In genomic region chr1:72815184-72815583, GRCm38 (mm10) we compare ENCODE assay signal across 15 mouse cellular contexts. TPM values are rescaled to one million over a fixed set of nuclear protein-coding genes. Genes with fewer than 3 reads are reported as not detected.
DNase-seq lines count a peak whose midpoint lies in the region; ATAC-seq lines count a peak whose summit lies in the region.
"Had no signal": no experiment of that assay in that cellular context is flagged by ENCODE, and none has a peak within 500 bp of the region (broad histone marks: within the 10 kb centered on the region; RNA-seq: fewer than 3 reads in every experiment).

No protein-coding gene starts in this region.

- H3K27ac ChIP-seq in forebrain, embryonic 13.5 days, result 0 out of 2 replicates have a peak overlapping the region, but pooled peaks have one; percentile 7
- H3K27ac ChIP-seq in forebrain, embryonic 16.5 days (ENCODE audit: low read length), result no peak overlapping the region
- H3K27ac ChIP-seq in neural tube, embryonic 14.5 days (ENCODE audit: low read depth, low read length), result no peak overlapping the region
- no peak overlapping the region for H3K27ac ChIP-seq in stomach, embryonic 16.5 days (ENCODE audit: low read length)
- H3K27ac ChIP-seq: gastrocnemius, adult 2 months; liver, embryonic 12.5 days had no signal

- H3K9ac ChIP-seq in forebrain, embryonic 13.5 days, result no peak overlapping the region
- H3K9ac ChIP-seq in forebrain, embryonic 16.5 days (replicated peaks; ENCODE audit: low read depth, low read length), result no peak overlapping the region
- H3K9ac ChIP-seq in neural tube, embryonic 14.5 days (replicated peaks; ENCODE audit: low read depth, low read length), result no peak overlapping the region
- H3K9ac ChIP-seq in stomach, embryonic 16.5 days (ENCODE audit: low read length), result no peak overlapping the region
- H3K9ac ChIP-seq: liver, embryonic 12.5 days had no signal

- H3K36me3 ChIP-seq in forebrain, embryonic 13.5 days (ENCODE audit: poor library complexity, severe bottlenecking), result no peaks in the 10 kb centered on the region
- H3K36me3 ChIP-seq in forebrain, embryonic 16.5 days (ENCODE audit: control insufficient read depth, insufficient read depth), result no peaks in the 10 kb centered on the region
- no peaks in the 10 kb centered on the region for H3K36me3 ChIP-seq in neural tube, embryonic 14.5 days (ENCODE audit: control insufficient read depth, insufficient read depth, low read length)
- H3K36me3 ChIP-seq in stomach, embryonic 16.5 days (ENCODE audit: control insufficient read depth, insufficient read depth, low read length), result no peaks in the 10 kb centered on the region
- H3K36me3 ChIP-seq: liver, embryonic 12.5 days had no signal

- peaks cover 25% of the 10 kb centered on the region for H3K4me1 ChIP-seq in forebrain, embryonic 13.5 days
- peaks cover 7% of the 10 kb centered on the region for H3K4me1 ChIP-seq in forebrain, embryonic 16.5 days (replicated peaks; ENCODE audit: control insufficient read depth, insufficient read depth, low read length)
- 0 out of 2 replicates have a peak, but pooled peaks cover 2% of the 10 kb centered on the region for H3K4me1 ChIP-seq in neural tube, embryonic 14.5 days (ENCODE audit: control insufficient read depth, insufficient read depth, low read length)
- peaks cover 10% of the 10 kb centered on the region for H3K4me1 ChIP-seq in stomach, embryonic 16.5 days (ENCODE audit: control insufficient read depth, insufficient read depth, low read length)
- H3K4me1 ChIP-seq: liver, embryonic 12.5 days had no signal

- peak; percentile 12 for DNase-seq in kidney, postnatal 10 days
- no peak for DNase-seq in kidney, adult 9 months
- DNase-seq in neural tube, embryonic 10.5 days (ENCODE audit: extremely low spot score, low spot score), result no peak
- no peak for DNase-seq in gastrocnemius, postnatal 10 days
- DNase-seq: adrenal gland, adult 2 months; B cell, adult 2 months; cerebellum, adult 2 months; gastrocnemius, adult 2 months; heart, postnatal 10 days had no signal

- H3K9me3 ChIP-seq in forebrain, embryonic 13.5 days (replicated peaks), result peaks cover 5% of the 10 kb centered on the region; the same call in 1 of the 2 replicates
- peaks cover 4% of the 10 kb centered on the region; the same call in 1 of the 2 replicates for H3K9me3 ChIP-seq in forebrain, embryonic 16.5 days (ENCODE audit: control insufficient read depth, low read length)
- no peaks in the 10 kb centered on the region for H3K9me3 ChIP-seq in neural tube, embryonic 14.5 days (ENCODE audit: control insufficient read depth, low read length)
- peaks cover 5% of the 10 kb centered on the region; the same call in 1 of the 2 replicates for H3K9me3 ChIP-seq in stomach, embryonic 16.5 days (replicated peaks; ENCODE audit: control insufficient read depth, low read length)
- H3K9me3 ChIP-seq: liver, embryonic 12.5 days had no signal

- peak; percentile 16; the same call in 1 of the 2 replicates for ATAC-seq in forebrain, embryonic 13.5 days
- no peak for ATAC-seq in forebrain, embryonic 16.5 days
- 0 out of 2 replicates have a peak, but pooled peaks have one; percentile 16 for ATAC-seq in neural tube, embryonic 14.5 days (ENCODE audit: low read depth)
- peak; percentile 21; the same call in 1 of the 2 replicates for ATAC-seq in stomach, embryonic 16.5 days (ENCODE audit: insufficient read depth, low FRiP score)
- ATAC-seq: liver, embryonic 12.5 days had no signal

- H3K4me3 ChIP-seq in forebrain, embryonic 13.5 days, result no peak overlapping the region
- no peak overlapping the region for H3K4me3 ChIP-seq in forebrain, embryonic 16.5 days (replicated peaks; ENCODE audit: low read length)
- no peak overlapping the region for H3K4me3 ChIP-seq in neural tube, embryonic 14.5 days (ENCODE audit: low read depth, low read length)
- no peak overlapping the region for H3K4me3 ChIP-seq in stomach, embryonic 16.5 days (replicated peaks; ENCODE audit: low read length)
- H3K4me3 ChIP-seq: gastrocnemius, adult 2 months; liver, embryonic 12.5 days had no signal

- H3K4me2 ChIP-seq in forebrain, embryonic 13.5 days, result no peak overlapping the region
- H3K4me2 ChIP-seq in forebrain, embryonic 16.5 days (ENCODE audit: low read length), result no peak overlapping the region
- no peak overlapping the region for H3K4me2 ChIP-seq in neural tube, embryonic 14.5 days (ENCODE audit: low read depth, low read length)
- no peak overlapping the region for H3K4me2 ChIP-seq in stomach, embryonic 16.5 days (ENCODE audit: low read depth, low read length)
- H3K4me2 ChIP-seq: liver, embryonic 12.5 days had no signal

- WGBS in forebrain, embryonic 13.5 days, result 55% methylated on average over 5 of the region's 5 CpGs
- 39% methylated on average over 5 of the region's 5 CpGs for whole genome bisulfite sequencing in forebrain, embryonic 16.5 days
- WGBS in neural tube, embryonic 14.5 days, result 51% methylated on average over 5 of the region's 5 CpGs
- 52% methylated on average over 5 of the region's 5 CpGs for WGBS in stomach, embryonic 16.5 days

- H3K27me3 ChIP-seq in forebrain, embryonic 13.5 days, result no peaks in the 10 kb centered on the region
- no peaks in the 10 kb centered on the region for H3K27me3 ChIP-seq in forebrain, embryonic 16.5 days (replicated peaks; ENCODE audit: control insufficient read depth, insufficient read depth, low read length)
- no peaks in the 10 kb centered on the region for H3K27me3 ChIP-seq in neural tube, embryonic 14.5 days (ENCODE audit: control insufficient read depth, insufficient read depth, low read length)
- H3K27me3 ChIP-seq in stomach, embryonic 16.5 days (ENCODE audit: control insufficient read depth, insufficient read depth, low read length), result no peaks in the 10 kb centered on the region

RNA-seq across cellular contexts. Expression of gene Igfbp2, which starts 9.1 kb away (rescaled TPM):
- polyA plus RNA-seq in forebrain, embryonic 13.5 days (2015; fragmentation: Nextera tagmentation; extraction: Ambion mirVana), result 319 and 349 TPM in 2 replicates
- 279 and 331 TPM in 2 replicates for polyA plus RNA-seq in forebrain, embryonic 16.5 days (2015; fragmentation: Nextera tagmentation; extraction: Ambion mirVana)
- 163 and 379 TPM in 2 replicates for polyA plus RNA-seq in neural tube, embryonic 14.5 days (2014; fragmentation: Nextera tagmentation; extraction: Ambion mirVana)
- polyA plus RNA-seq in stomach, embryonic 16.5 days (2015; fragmentation: Nextera tagmentation; extraction: Ambion mirVana), result 375 and 392 TPM in 2 replicates
- 1 to 10 TPM; 7.0 to 8.3 TPM for total RNA-seq in gastrocnemius, postnatal 10 days (2021)
- total RNA-seq: gastrocnemius, adult 2 months; megakaryocyte progenitor cell, adult 5-6 weeks had no signal

RNA-seq across cellular contexts. Expression of gene Igfbp5, which starts 59.5 kb away (rescaled TPM):
- 20.9 and 30.9 TPM in 2 replicates for polyA plus RNA-seq in forebrain, embryonic 13.5 days (2015; fragmentation: Nextera tagmentation; extraction: Ambion mirVana)
- 26.8 and 31.0 TPM in 2 replicates for polyA plus RNA-seq in forebrain, embryonic 16.5 days (2015; fragmentation: Nextera tagmentation; extraction: Ambion mirVana)
- polyA plus RNA-seq in neural tube, embryonic 14.5 days (2014; fragmentation: Nextera tagmentation; extraction: Ambion mirVana), result 85.0 and 112 TPM in 2 replicates
- polyA plus RNA-seq in stomach, embryonic 16.5 days (2015; fragmentation: Nextera tagmentation; extraction: Ambion mirVana), result 122 and 123 TPM in 2 replicates
- 100 to 1,000 TPM; 306 to 338 TPM for total RNA-seq in gastrocnemius, postnatal 10 days (2021)
